Mouse (Mus musculus): ENCODE results near the gene Tnpo2.

GRCm38 (mm10) chr8:85014431-85014830, 22.3 kb upstream of the Tnpo2 start, which contains the start of gene Best2:
- no peak for TF ChIP-seq POLR2A (IDR thresholded peaks at IDR 0.05; ENCODE audit: low read depth, low read length)
- TF ChIP-seq CTCF (IDR thresholded peaks at IDR 0.05; ENCODE audit: borderline replicate concordance, insufficient read depth, low read length): no peak

All from embryonic fibroblast, embryonic 13.5 days (primary cell).